Mouse (Mus musculus) CH12.LX (cell line): ENCODE measurements around the gene Plcg2. TPM values are rescaled to one million over a fixed set of nuclear protein-coding genes. Genes with fewer than 3 reads are reported as not detected.

Source experiments
- DNase-seq: peaks from one replicate; pipeline ENCODE4 v3.0.0-alpha.2; 2013; ENCODE audit errors: extremely low read depth
- H3K27ac ChIP-seq: 2 replicates; pipeline ENCODE4 v1.5.1; 2012; ENCODE audit warnings: low read depth, mild to moderate bottlenecking, control low read depth, moderate library complexity; ENCODE audit not compliant: insufficient read depth
- H3K27me3 ChIP-seq: replicated peaks from 2 replicates; pipeline ENCODE3; 2012; ENCODE audit warnings: inconsistent platforms
- H3K36me3 ChIP-seq, 2 experiments: replicated peaks in 1 of 2; 2 replicates each; pipeline versions ENCODE3 to v1.6.1; 2012; ENCODE audit warnings: inconsistent platforms in 1 of 2, low read length in 1 of 2, mild to moderate bottlenecking in 1 of 2, mixed read lengths in 1 of 2, moderate library complexity in 1 of 2; ENCODE audit not compliant: control insufficient read depth in 1 of 2, insufficient read depth in 1 of 2
- H3K4me1 ChIP-seq, 2 experiments: 2 replicates each; pipeline ENCODE4 v1.6.1; 2012; ENCODE audit warnings: inconsistent platforms in 1 of 2, moderate library complexity in 1 of 2; ENCODE audit not compliant: insufficient read depth in 2 of 2, control insufficient read depth in 1 of 2
- H3K4me2 ChIP-seq: 2 replicates; pipeline ENCODE4 v1.6.1; 2012; ENCODE audit warnings: low read depth, mild to moderate bottlenecking, control low read depth; ENCODE audit not compliant: poor library complexity, insufficient read depth, severe bottlenecking
- H3K4me3 ChIP-seq, 3 experiments: fragments of 150-350 bp in 1 of 3; sonication (generic) in 1 of 3; replicated peaks in 1 of 3; 2 replicates each; pipeline versions ENCODE3 to v1.5.1; 2011 to 2012; ENCODE audit warnings: low read depth in 2 of 3, low read length in 2 of 3, mild to moderate bottlenecking in 2 of 3, moderate library complexity in 2 of 3, control low read depth in 1 of 3, improper control_type of control experiment in 1 of 3, inconsistent platforms in 1 of 3, mixed read lengths in 1 of 3; ENCODE audit not compliant: poor library complexity in 1 of 3
- H3K79me2 ChIP-seq: replicated peaks from 2 replicates; pipeline ENCODE4 v1.6.1; 2012; ENCODE audit warnings: mild to moderate bottlenecking, moderate library complexity; ENCODE audit not compliant: control insufficient read depth, poor library complexity, insufficient read depth, severe bottlenecking; ENCODE audit errors: extremely low read depth
- H3K9ac ChIP-seq: 2 replicates; pipeline ENCODE4 v1.6.1; 2012; ENCODE audit warnings: low read depth, mild to moderate bottlenecking, control low read depth, moderate library complexity; ENCODE audit not compliant: insufficient read depth
- H3K9me3 ChIP-seq: replicated peaks from 2 replicates; pipeline ENCODE3; 2012; ENCODE audit warnings: low read length, inconsistent platforms, mixed read lengths
- BHLHE40 ChIP-seq: IDR thresholded peaks from 2 replicates; pipeline ENCODE4 v1.6.1; 2011; ENCODE audit warnings: mild to moderate bottlenecking, low read depth, low read length, improper control_type of control experiment
- CHD1 ChIP-seq: IDR thresholded peaks from 2 replicates; pipeline ENCODE4 v1.6.1; 2012; ENCODE audit warnings: low read depth, low read length, improper control_type of control experiment, inconsistent platforms
- CHD2 ChIP-seq: IDR thresholded peaks from 2 replicates; pipeline ENCODE4 v1.6.1; 2011; ENCODE audit warnings: low read length, improper control_type of control experiment
- CTCF ChIP-seq, 2 experiments: IDR thresholded peaks in 1 of 2; conservative IDR thresholded peaks in 1 of 2; 2 replicates each; pipeline ENCODE4 v1.5.1; 2011 to 2012; ENCODE audit warnings: low read depth in 2 of 2, low read length in 2 of 2, improper control_type of control experiment in 1 of 2, inconsistent platforms in 1 of 2, mild to moderate bottlenecking in 1 of 2, moderate library complexity in 1 of 2
- E2F4 ChIP-seq: IDR thresholded peaks from 2 replicates; pipeline ENCODE4 v1.6.1; 2011; ENCODE audit warnings: low read depth, low read length, improper control_type of control experiment; ENCODE audit not compliant: insufficient replicate concordance
- ELF1 ChIP-seq: IDR thresholded peaks from 2 replicates; pipeline ENCODE4 v1.6.1; 2014; ENCODE audit warnings: low read depth, mild to moderate bottlenecking, inconsistent platforms, low read length, improper control_type of control experiment
- EP300 ChIP-seq: IDR thresholded peaks from 2 replicates; pipeline ENCODE4 v1.6.1; 2011; ENCODE audit warnings: low read length, improper control_type of control experiment
- ETS1 ChIP-seq: conservative IDR thresholded peaks from 2 replicates; pipeline ENCODE4 v1.6.1; 2012; ENCODE audit warnings: low read depth, mild to moderate bottlenecking, inconsistent platforms, low read length, improper control_type of control experiment, moderate library complexity
- GABPA ChIP-seq: IDR thresholded peaks from 2 replicates; pipeline ENCODE4 v1.6.1; 2012; ENCODE audit warnings: low read depth, low read length, improper control_type of control experiment, inconsistent platforms; ENCODE audit not compliant: insufficient replicate concordance
- HCFC1 ChIP-seq: IDR thresholded peaks from 2 replicates; pipeline ENCODE4 v1.6.1; 2012; ENCODE audit warnings: low read depth, mild to moderate bottlenecking, inconsistent platforms, low read length, improper control_type of control experiment
- IRF4 ChIP-seq: IDR thresholded peaks from 2 replicates; pipeline ENCODE4 v1.6.1; 2014; ENCODE audit warnings: low read depth, mild to moderate bottlenecking, inconsistent platforms, low read length, improper control_type of control experiment
- JUN ChIP-seq: IDR thresholded peaks from 2 replicates; pipeline ENCODE4 v1.6.1; 2011; ENCODE audit warnings: low read depth, mild to moderate bottlenecking, low read length, improper control_type of control experiment, moderate library complexity; ENCODE audit not compliant: insufficient read depth
- JUND ChIP-seq: conservative IDR thresholded peaks from 2 replicates; pipeline ENCODE4 v1.6.1; 2011; ENCODE audit warnings: low read depth, low read length, improper control_type of control experiment
- KAT2A ChIP-seq: IDR thresholded peaks from 2 replicates; pipeline ENCODE4 v1.6.1; 2012; ENCODE audit warnings: low read length, improper control_type of control experiment, inconsistent platforms; ENCODE audit not compliant: insufficient replicate concordance
- MAFK ChIP-seq: IDR thresholded peaks from 2 replicates; pipeline ENCODE4 v1.6.1; 2011; ENCODE audit warnings: low read length, improper control_type of control experiment; ENCODE audit not compliant: insufficient replicate concordance
- MAX ChIP-seq: IDR thresholded peaks from 2 replicates; pipeline ENCODE4 v1.6.1; 2011; ENCODE audit warnings: low read length, improper control_type of control experiment
- MAZ ChIP-seq: IDR thresholded peaks from 2 replicates; pipeline ENCODE4 v1.6.1; 2012; ENCODE audit warnings: low read depth, mild to moderate bottlenecking, inconsistent platforms, low read length, improper control_type of control experiment, moderate library complexity
- MEF2A ChIP-seq: IDR thresholded peaks from 2 replicates; pipeline ENCODE4 v1.6.1; 2014; ENCODE audit warnings: low read depth, mild to moderate bottlenecking, inconsistent platforms, low read length, improper control_type of control experiment, borderline replicate concordance
- MXI1 ChIP-seq: IDR thresholded peaks from 2 replicates; pipeline ENCODE4 v1.6.1; 2011; ENCODE audit warnings: mild to moderate bottlenecking, low read depth, low read length, improper control_type of control experiment
- MYC ChIP-seq: IDR thresholded peaks from 2 replicates; pipeline ENCODE4 v1.6.1; 2011; ENCODE audit warnings: low read depth, mild to moderate bottlenecking, improper control_type of control experiment, low read length
- NELFE ChIP-seq: IDR thresholded peaks from 2 replicates; pipeline ENCODE4 v1.6.1; 2011; ENCODE audit warnings: low read depth, low read length, improper control_type of control experiment
- NRF1 ChIP-seq: IDR thresholded peaks from 2 replicates; pipeline ENCODE4 v1.6.1; 2014; ENCODE audit warnings: low read depth, mild to moderate bottlenecking, inconsistent platforms, low read length, improper control_type of control experiment, moderate library complexity
- PAX5 ChIP-seq: IDR thresholded peaks from 2 replicates; pipeline ENCODE4 v1.6.1; 2012; ENCODE audit warnings: low read length, inconsistent platforms, mixed read lengths
- POLR2A ChIP-seq: IDR thresholded peaks from 2 replicates; pipeline ENCODE4 v1.6.1; 2011; ENCODE audit warnings: low read depth, mild to moderate bottlenecking, improper control_type of control experiment, low read length
- POLR2AphosphoS2 ChIP-seq: IDR thresholded peaks from 2 replicates; pipeline ENCODE4 v1.6.1; 2011; ENCODE audit warnings: low read depth, low read length, improper control_type of control experiment
- RAD21 ChIP-seq: IDR thresholded peaks from 2 replicates; pipeline ENCODE4 v1.6.1; 2011; ENCODE audit warnings: low read depth, mild to moderate bottlenecking, low read length, improper control_type of control experiment, moderate library complexity
- RCOR1 ChIP-seq: conservative IDR thresholded peaks from 2 replicates; pipeline ENCODE4 v1.6.1; 2012; ENCODE audit warnings: low read depth, mild to moderate bottlenecking, inconsistent platforms, low read length, improper control_type of control experiment
- SIN3A ChIP-seq: IDR thresholded peaks from 2 replicates; pipeline ENCODE4 v1.6.1; 2012; ENCODE audit warnings: low read length, improper control_type of control experiment, inconsistent platforms
- SMC3 ChIP-seq: IDR thresholded peaks from 2 replicates; pipeline ENCODE4 v1.6.1; 2011; ENCODE audit warnings: low read depth, low read length, improper control_type of control experiment
- TBP ChIP-seq: conservative IDR thresholded peaks from 2 replicates; pipeline ENCODE4 v1.6.1; 2011; ENCODE audit warnings: low read depth, low read length, improper control_type of control experiment
- TCF12 ChIP-seq: IDR thresholded peaks from 2 replicates; pipeline ENCODE4 v1.6.1; 2014; ENCODE audit warnings: low read depth, mild to moderate bottlenecking, inconsistent platforms, low read length, improper control_type of control experiment
- UBTF ChIP-seq: IDR thresholded peaks from 2 replicates; pipeline ENCODE4 v1.6.1; 2012; ENCODE audit warnings: low read depth, mild to moderate bottlenecking, inconsistent platforms, low read length, improper control_type of control experiment, moderate library complexity
- USF1 ChIP-seq: IDR thresholded peaks from 2 replicates; pipeline ENCODE4 v1.6.1; 2014; ENCODE audit warnings: low read depth, mild to moderate bottlenecking, inconsistent platforms, low read length, improper control_type of control experiment
- USF2 ChIP-seq: conservative IDR thresholded peaks from 2 replicates; pipeline ENCODE4 v1.6.1; 2011; ENCODE audit warnings: low read depth, low read length, improper control_type of control experiment
- ZC3H11A ChIP-seq: IDR thresholded peaks from 2 replicates; pipeline ENCODE4 v1.6.1; 2012; ENCODE audit warnings: low read depth, mild to moderate bottlenecking, inconsistent platforms, low read length, improper control_type of control experiment
- ZKSCAN1 ChIP-seq: IDR thresholded peaks from 2 replicates; pipeline ENCODE4 v1.6.1; 2012; ENCODE audit warnings: low read depth, inconsistent platforms, low read length, improper control_type of control experiment, borderline replicate concordance
- ZMIZ1 ChIP-seq: IDR thresholded peaks from 2 replicates; pipeline ENCODE4 v1.6.1; 2012; ENCODE audit warnings: low read depth, mild to moderate bottlenecking, inconsistent platforms, low read length, improper control_type of control experiment
- ZNF384 ChIP-seq: IDR thresholded peaks from 2 replicates; pipeline ENCODE4 v1.6.1; 2012; ENCODE audit warnings: low read depth, low read length, improper control_type of control experiment, inconsistent platforms
- dilution Hi-C: fragments of 300-500 bp; cut with MboI; formaldehyde crosslinking; loops from 2 replicates; pipeline ENCODE4 v1.14.3; 2020; ENCODE audit warnings: low sequenced_read_pairs; ENCODE audit not compliant: extremely low pct_unique_long_range_greater_than_20kb, extremely low pct_ligation_motif_present
- in situ Hi-C: fragments of 300-500 bp; cut with MboI; formaldehyde crosslinking; loops from 3 replicates; pipeline ENCODE4 v1.14.3; 2019; ENCODE audit warnings: low sequenced_read_pairs, low pct_ligation_motif_present, low pct_unique_long_range_greater_than_20kb, mixed read lengths
- polyA plus RNA-seq: library from polyadenylated mRNA; unstranded; fragments of >175 nt; gene quantifications from 2 replicates; pipeline ENCODE4 v1.2.1, GENCODE M21; 2012; ENCODE audit warnings: low read depth; ENCODE audit not compliant: insufficient read length
- total RNA-seq, 2 experiments: library from RNA; depleted of rRNA; stranded (reverse); fragments of 300-350 nt in 1 of 2; fragments of >200 nt in 1 of 2; gene quantifications; 2 replicates each; pipeline ENCODE4 v1.2.3; 2012 to 2014

Gene Plcg2
- total and polyA plus RNA-seq, 3 experiments, result 129 to 196 (median 194) TPM

GRCm38 (mm10) chr8:117472332-117472731 is 25.8 kb upstream of the Plcg2 start:
- H3K4me1 ChIP-seq, result peaks cover 20 to 71% of the 10 kb centered on the region in 2 experiments
- DNase-seq, result peak; percentile 95
- H3K9me3 ChIP-seq, result no peaks in the 10 kb centered on the region
- peak overlapping the region; percentile 37 for H3K4me2 ChIP-seq
- no peak overlapping the region for H3K4me3 ChIP-seq
- no peaks in the 10 kb centered on the region for H3K36me3 ChIP-seq
- H3K27me3 ChIP-seq, result no peaks in the 10 kb centered on the region
- in situ Hi-C loops, result loop anchor here (5.0 to 10.0 kb wide), 4 partner anchors 85 to 478 kb away; partner anchors contain the start of gene Gcsh
- TF ChIP-seq E2F4 (no peak), JUN (peak; percentile 53), JUND (peak; percentile 64), MEF2A (peak; percentile 68), ETS1 (peak; percentile 90), ZNF384 (peak; percentile 42; the same call in 1 of the 2 replicates), SIN3A (peak; percentile 80; the same call in 1 of the 2 replicates), USF2 (no peak), MYC (peak; percentile 96), MAZ (no peak), CHD1 (no peak), CHD2 (peak; percentile 78), POLR2A (peak; percentile 43; the same call in 1 of the 2 replicates), ELF1 (peak; percentile 9; the same call in 1 of the 2 replicates), TBP (peak; percentile 74; the same call in 1 of the 2 replicates), USF1 (no peak), KAT2A (0 out of 2 replicates have a peak, but pooled peaks have one; percentile 72), IRF4 (peak; percentile 85), NELFE (no peak), SMC3 (no peak; the same call in 1 of the 2 replicates), HCFC1 (peak; percentile 40), BHLHE40 (peak; percentile 84), CTCF (conservative IDR thresholded peaks at IDR 0.05 in 1 of 2, IDR thresholded peaks at IDR 0.05 in 1 of 2; ENCODE audit: low read depth in 2 of 2, low read length in 2 of 2) (no peak), EP300 (peak; percentile 93), RAD21 (no peak; the same call in 1 of the 2 replicates), PAX5 (no peak), ZMIZ1 (no peak), MXI1 (peak; percentile 89), MAFK (peak; percentile 52; the same call in 1 of the 2 replicates), POLR2AphosphoS2 (no peak), MAX (peak; percentile 90), GABPA (no peak), ZC3H11A (no peak), UBTF (no peak), NRF1 (no peak), RCOR1 (no peak; the same call in 1 of the 2 replicates), TCF12 (peak; percentile 97), ZKSCAN1 (no peak)
- TF ChIP-seq, all 38 proteins: peak for 20
- peak overlapping the region; percentile 93 for H3K27ac ChIP-seq
- H3K9ac ChIP-seq, result no peak overlapping the region
- dilution Hi-C loops, result no loop called here
- H3K79me2 ChIP-seq, result no peaks in the 10 kb centered on the region
